Mouse (Mus musculus): ENCODE results near the gene Bhlha15. TPM values are rescaled to one million over a fixed set of nuclear protein-coding genes. Genes with fewer than 3 reads are reported as not detected.
A peak's percentile ranks its signal among the peaks of the same experiment; 100 is the strongest.

Bhlha15 gene
- total and polyA plus RNA-seq, 3 experiments: 4.1 to 4.3 TPM; not detected in 1

DNA sequence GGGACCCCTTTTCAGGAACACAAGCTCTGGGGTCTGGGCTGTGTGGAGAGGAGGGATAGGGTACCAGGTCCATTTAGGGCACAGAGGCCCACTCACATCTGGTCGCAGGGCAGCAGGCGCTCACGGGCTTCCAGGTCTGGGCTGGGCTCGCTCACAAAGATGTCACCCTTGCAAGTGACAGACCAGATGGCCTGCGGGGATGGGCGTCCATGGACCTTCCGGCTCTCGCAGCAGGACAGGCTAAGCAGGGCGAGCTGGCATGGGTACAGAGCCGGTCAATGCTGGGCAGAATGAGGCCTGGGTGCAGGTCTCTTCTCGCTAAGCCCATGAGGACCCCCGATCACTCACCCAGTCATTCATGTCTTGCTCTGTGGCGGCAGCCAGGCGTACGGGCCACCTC lies 16.0 kb downstream of the Bhlha15 start (continued):
- TF ChIP-seq USF2 (IDR thresholded peaks at IDR 0.05; ENCODE audit: borderline replicate concordance in 1 of 2, insufficient read depth in 1 of 2, low read depth in 1 of 2, low read length in 2 of 2) (no peak), MAX (IDR thresholded peaks at IDR 0.05; ENCODE audit: low read length) (no peak), NELFE (IDR thresholded peaks at IDR 0.05; ENCODE audit: low read depth, low read length) (no peak)

DNA sequence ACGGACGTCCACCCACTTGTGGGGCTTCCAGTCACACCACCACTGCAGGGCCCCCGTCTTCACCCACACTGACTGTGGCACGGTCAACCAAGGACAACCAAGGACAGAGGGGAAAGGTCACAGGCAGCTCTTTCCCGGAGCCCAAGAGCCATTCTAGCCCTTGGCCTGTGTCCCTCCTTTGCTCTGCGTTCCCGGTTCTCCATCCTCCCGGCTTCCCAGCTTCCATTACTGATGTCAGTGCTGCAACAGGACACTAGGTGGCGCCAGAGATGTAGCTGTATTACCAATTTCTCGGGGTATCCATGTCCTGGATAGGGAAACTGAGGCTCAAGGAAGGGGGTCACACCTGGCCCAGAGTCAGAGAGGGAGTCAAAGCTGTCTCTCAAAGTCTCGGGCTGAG lies 17.4 kb downstream of the Bhlha15 start:
- Histone ChIP-seq H3K9ac (ENCODE audit: control insufficient read depth, low read depth, low read length, poor library complexity, severe bottlenecking) (no peak overlapping the region), H3K4me3 (ENCODE audit: control insufficient read depth in 1 of 2, insufficient read depth in 1 of 2, low read depth in 2 of 2, low read length in 2 of 2) (no peak overlapping the region), H3K27me3 (ENCODE audit: control insufficient read depth in 1 of 2, insufficient read depth in 2 of 2, low read length in 2 of 2) (no peaks in the 10 kb centered on the region), H3K4me1 (ENCODE audit: control insufficient read depth in 1 of 2, insufficient read depth in 2 of 2, low read length in 2 of 2) (no peaks in the 10 kb centered on the region), H3K9me3 (replicated peaks; ENCODE audit: insufficient read depth, low read length) (no peaks in the 10 kb centered on the region), H3K27ac (ENCODE audit: control insufficient read depth, low read depth, low read length) (no peak overlapping the region), H3K79me2 (ENCODE audit: control insufficient read depth, insufficient read depth, low read length, poor library complexity) (no peaks in the 10 kb centered on the region), H3K36me3 (ENCODE audit: control insufficient read depth in 1 of 2, insufficient read depth in 2 of 2, low read length in 2 of 2) (no peaks in the 10 kb centered on the region)
- DNase-seq (ENCODE audit: low read depth, low spot score): peak; percentile 43
- TF ChIP-seq SMC3 (IDR thresholded peaks at IDR 0.05; ENCODE audit: low read depth, low read length) (peak; percentile 67), RAD21 (IDR thresholded peaks at IDR 0.05; ENCODE audit: low read depth, low read length) (peak; percentile 57), MYB (IDR thresholded peaks at IDR 0.05; ENCODE audit: low read depth, low read length) (no peak), EP300 (IDR thresholded peaks at IDR 0.05; ENCODE audit: low read depth in 1 of 2, low read length in 2 of 2) (no peak), ZC3H11A (IDR thresholded peaks at IDR 0.05; ENCODE audit: low read depth, low read length) (peak; percentile 23; the same call in 1 of the 2 replicates), CTCF (IDR thresholded peaks at IDR 0.05 in 2 of 3, conservative IDR thresholded peaks at IDR 0.05 in 1 of 3; ENCODE audit: control insufficient read depth in 1 of 3, insufficient read depth in 1 of 3, low read depth in 2 of 3, low read length in 3 of 3, poor library complexity in 1 of 3, severe bottlenecking in 1 of 3) (peak; percentile 79 to 89 (median 80))

DNA sequence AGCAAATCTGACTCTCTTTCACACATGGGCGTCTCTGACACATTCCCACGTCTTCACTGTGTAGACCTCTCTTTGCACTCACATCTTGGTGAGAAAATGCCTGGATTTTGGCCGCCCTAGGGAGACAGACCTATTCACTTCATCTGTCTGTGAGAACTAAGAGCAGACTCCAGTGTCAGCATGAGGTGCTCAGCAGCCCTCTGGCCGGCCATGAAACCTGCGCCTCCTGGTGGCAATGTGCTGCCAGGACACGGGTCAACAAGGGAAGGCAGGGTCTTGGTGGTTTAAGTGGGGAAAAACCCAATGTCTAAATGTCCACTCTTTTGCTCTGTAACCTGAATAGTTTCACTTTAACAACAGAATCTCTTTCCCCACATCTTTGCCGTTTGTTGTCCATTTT lies 24.4 kb downstream of the Bhlha15 start:
- Histone ChIP-seq H3K36me3 (ENCODE audit: control insufficient read depth in 1 of 2, insufficient read depth in 2 of 2, low read length in 2 of 2) (no peaks in the 10 kb centered on the region), H3K27ac (ENCODE audit: control insufficient read depth, low read depth, low read length) (no peak overlapping the region), H3K9me3 (replicated peaks; ENCODE audit: insufficient read depth, low read length) (no peaks in the 10 kb centered on the region), H3K4me1 (ENCODE audit: control insufficient read depth in 1 of 2, insufficient read depth in 2 of 2, low read length in 2 of 2) (peaks cover 0 to 9% of the 10 kb centered on the region in 2 experiments; a peak in 1 of 4 replicates), H3K27me3 (ENCODE audit: control insufficient read depth in 1 of 2, insufficient read depth in 2 of 2, low read length in 2 of 2) (no peaks in the 10 kb centered on the region), H3K4me3 (ENCODE audit: control insufficient read depth in 1 of 2, insufficient read depth in 1 of 2, low read depth in 2 of 2, low read length in 2 of 2) (no peak overlapping the region), H3K9ac (ENCODE audit: control insufficient read depth, low read depth, low read length, poor library complexity, severe bottlenecking) (no peak overlapping the region), H3K79me2 (ENCODE audit: control insufficient read depth, insufficient read depth, low read length, poor library complexity) (no peaks in the 10 kb centered on the region)
- TF ChIP-seq POLR2AphosphoS2 (IDR thresholded peaks at IDR 0.05; ENCODE audit: low read length): no peak
- TF ChIP-seq ZKSCAN1 (IDR thresholded peaks at IDR 0.05; ENCODE audit: low read depth, low read length): no peak
- TF ChIP-seq KAT2A (conservative IDR thresholded peaks at IDR 0.05; ENCODE audit: low read depth, low read length): no peak
- TF ChIP-seq RCOR1 (IDR thresholded peaks at IDR 0.05; ENCODE audit: low read depth, low read length): no peak
- TF ChIP-seq USF1 (IDR thresholded peaks at IDR 0.05; ENCODE audit: low read depth, low read length): no peak
- 0 out of 2 replicates have a peak, but pooled peaks have one; percentile 37 for TF ChIP-seq ZC3H11A (IDR thresholded peaks at IDR 0.05; ENCODE audit: low read depth, low read length)
- TF ChIP-seq SIN3A (IDR thresholded peaks at IDR 0.05; ENCODE audit: low read length): no peak
- peak; percentile 54 for TF ChIP-seq RAD21 (IDR thresholded peaks at IDR 0.05; ENCODE audit: low read depth, low read length)
- TF ChIP-seq GATA1 (IDR thresholded peaks at IDR 0.05; ENCODE audit: low read depth, low read length): no peak
- TF ChIP-seq CTCF (IDR thresholded peaks at IDR 0.05 in 2 of 3, conservative IDR thresholded peaks at IDR 0.05 in 1 of 3; ENCODE audit: control insufficient read depth in 1 of 3, insufficient read depth in 1 of 3, low read depth in 2 of 3, low read length in 3 of 3, poor library complexity in 1 of 3, severe bottlenecking in 1 of 3): peak; percentile 83 to 90 (median 89)
- TF ChIP-seq NELFE (IDR thresholded peaks at IDR 0.05; ENCODE audit: low read depth, low read length): no peak
- no peak for TF ChIP-seq JUND (IDR thresholded peaks at IDR 0.05; ENCODE audit: low read depth, low read length)
- TF ChIP-seq MEF2A (IDR thresholded peaks at IDR 0.05; ENCODE audit: extremely low read depth, insufficient replicate concordance, low read depth, low read length, poor library complexity, severe bottlenecking): no peak
- no peak for TF ChIP-seq MYB (IDR thresholded peaks at IDR 0.05; ENCODE audit: low read depth, low read length)
- peak; percentile 84 for TF ChIP-seq SMC3 (IDR thresholded peaks at IDR 0.05; ENCODE audit: low read depth, low read length)
- peak; percentile 62 for DNase-seq (ENCODE audit: low read depth, low spot score)

Data from MEL (cell line).